Mouse (Mus musculus) megakaryocyte, adult 5-6 weeks (primary cell): ENCODE results near the gene Scgb1c1. TPM values are rescaled to one million over a fixed set of nuclear protein-coding genes. Genes with fewer than 3 reads are reported as not detected.

Experiments
- ATAC-seq: 2 replicates; pipeline ENCODE4 v1.8.0; 2016; ENCODE audit warnings: mild to moderate bottlenecking, inconsistent platforms; ENCODE audit not compliant: poor library complexity, severe bottlenecking
- total RNA-seq, 2 experiments: library from RNA; stranded (forward) in 1 of 2; stranded (reverse) in 1 of 2; fragments of 153-499, 151-499 nt in 1 of 2; fragments of 221-1000, 200-1000 nt in 1 of 2; gene quantifications; 2 replicates each; pipeline versions ENCODE4 v1.2.3 to v1.2.4; 2015 to 2017

Gene Scgb1c1
- total RNA-seq, 2 experiments from 2014 or later: not detected

DNA sequence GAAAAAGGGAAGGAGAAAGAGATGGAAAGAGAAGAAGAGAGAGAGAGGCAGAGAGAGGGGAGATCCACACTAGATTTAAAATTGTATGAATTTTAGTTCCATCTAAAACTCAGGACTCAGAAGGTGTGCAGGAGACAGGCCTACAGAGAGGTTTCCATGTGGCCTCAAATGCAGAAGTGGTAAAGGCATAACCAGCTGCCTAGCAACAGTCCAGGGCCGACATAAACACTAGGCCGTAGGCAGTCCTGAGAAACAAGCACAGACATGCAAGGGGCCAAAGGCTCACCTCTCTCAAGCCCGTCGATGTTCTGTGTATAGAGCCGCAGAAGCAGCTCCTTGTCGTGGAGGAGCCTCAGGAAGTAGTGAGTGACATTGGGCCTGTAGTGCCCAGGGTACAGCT, 32.0 kb downstream of the Scgb1c1 start:
- ATAC-seq: peak; percentile 55

DNA sequence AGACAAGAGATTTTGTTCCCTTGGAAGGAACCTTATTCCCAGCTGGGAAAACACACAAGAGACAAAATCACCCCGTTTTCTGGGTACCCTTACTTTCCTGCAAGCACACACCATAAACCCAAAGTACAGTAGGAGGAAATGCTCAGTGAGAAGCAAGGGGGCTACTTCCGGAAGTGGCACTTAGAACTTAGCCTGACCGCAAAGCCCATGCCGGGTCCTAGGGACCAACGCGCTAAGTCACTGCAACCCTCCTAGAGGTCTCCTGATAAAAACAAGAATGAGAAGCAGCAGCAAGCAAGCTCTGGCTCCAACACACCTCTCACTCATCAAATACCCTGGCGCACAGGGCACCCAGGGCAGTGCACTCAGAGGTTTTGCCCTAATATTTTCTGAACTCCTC, 34.0 kb downstream of the Scgb1c1 start:
- ATAC-seq: peak; percentile 16; the same call in 1 of the 2 replicates

DNA sequence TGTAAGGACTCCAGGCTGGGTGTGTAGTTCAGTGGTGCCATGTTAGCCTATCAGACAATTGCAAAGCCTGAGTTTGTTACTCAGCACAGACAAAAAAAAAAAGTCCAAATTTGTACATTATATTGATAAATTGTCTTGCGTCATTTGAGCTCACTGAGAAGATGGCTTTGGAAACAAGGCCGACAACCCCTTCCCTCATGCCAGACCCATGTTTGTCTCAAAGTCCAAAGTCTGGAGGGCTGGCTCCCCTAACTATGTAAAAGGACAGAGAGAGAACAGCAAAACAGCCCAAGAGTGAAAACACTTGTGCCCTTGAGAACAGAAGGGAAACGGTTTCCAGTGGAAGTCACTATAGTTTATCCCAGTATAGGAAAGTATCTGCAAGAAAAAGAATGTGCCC, 35.1 kb downstream of the Scgb1c1 start:
- no peak for ATAC-seq

DNA sequence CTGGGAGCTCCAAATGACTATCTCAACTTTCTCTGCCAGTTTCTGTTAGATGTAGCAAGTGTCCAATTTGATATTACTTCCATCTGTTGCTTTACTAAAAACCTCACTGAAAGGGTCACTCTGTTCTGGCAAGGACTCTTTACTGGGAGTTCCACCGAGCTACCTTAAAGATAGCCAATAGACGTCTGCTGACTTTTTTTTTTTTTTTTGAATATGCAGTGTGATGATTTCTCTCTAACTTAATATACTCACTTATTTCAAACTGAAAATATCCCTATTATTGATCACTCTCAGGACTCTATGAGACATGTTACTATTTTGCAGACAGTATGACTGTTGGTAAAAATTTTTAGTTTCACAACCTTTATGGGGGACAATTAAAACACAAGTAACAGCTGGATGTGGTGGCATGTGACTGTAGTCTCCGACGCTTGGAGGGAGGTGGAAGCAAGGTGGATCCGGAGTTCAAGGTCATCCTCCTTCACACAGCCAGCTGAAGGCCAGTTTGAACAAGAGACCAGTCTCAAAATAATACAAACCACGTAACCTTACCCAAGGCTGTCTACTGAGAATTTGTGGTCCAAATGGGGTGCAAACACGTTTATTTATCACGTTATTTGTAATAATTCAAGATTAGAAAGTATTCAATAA, 35.6 kb downstream of the Scgb1c1 start:
- no peak for ATAC-seq

DNA sequence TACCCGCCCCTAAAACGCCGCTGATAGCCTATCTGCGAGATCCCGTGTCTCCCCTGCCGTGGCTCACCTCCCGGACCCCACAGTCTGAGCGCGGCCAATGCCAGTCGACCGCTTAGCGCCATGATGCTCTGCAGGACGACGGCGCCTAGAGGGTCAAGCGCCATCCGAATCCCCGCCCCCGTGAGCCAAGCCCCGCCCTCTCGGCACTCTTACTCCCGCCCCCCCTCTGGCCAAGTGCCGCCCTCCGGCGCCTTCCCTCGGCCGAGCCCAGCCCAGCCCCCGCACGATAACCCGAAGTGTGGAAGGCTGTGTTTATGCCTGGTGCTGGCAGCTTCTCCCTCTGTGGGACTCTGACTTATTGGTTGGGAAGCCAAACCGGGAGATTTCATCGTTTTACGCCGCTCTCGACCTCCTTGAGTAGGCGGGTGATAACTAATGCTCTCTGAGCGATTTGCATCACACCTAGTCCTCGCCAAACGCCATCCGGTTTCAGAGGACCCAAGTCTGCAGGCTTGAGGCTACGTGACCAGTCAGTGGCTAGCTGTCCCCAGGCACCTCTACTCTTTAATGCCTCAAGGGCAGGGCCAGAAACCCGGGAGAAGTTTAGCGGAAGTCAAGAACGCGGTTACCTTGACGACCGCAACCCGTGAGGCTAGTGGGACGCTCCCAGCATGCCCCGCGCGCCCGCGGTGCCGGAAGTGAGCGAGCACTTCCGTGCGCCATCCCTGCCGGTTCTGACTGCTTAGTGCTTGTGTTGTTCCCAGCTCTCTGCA, 36.5 kb downstream of the Scgb1c1 start, which contains the start of the genes Psmd13 and Sirt3:
TSS of gene Psmd13 (plus strand) at position 273 of the 773 bp plus-strand sequence.
TSS of gene Sirt3 (minus strand) at position 614 of the 773 bp plus-strand sequence.
- ATAC-seq: peak; percentile 90

DNA sequence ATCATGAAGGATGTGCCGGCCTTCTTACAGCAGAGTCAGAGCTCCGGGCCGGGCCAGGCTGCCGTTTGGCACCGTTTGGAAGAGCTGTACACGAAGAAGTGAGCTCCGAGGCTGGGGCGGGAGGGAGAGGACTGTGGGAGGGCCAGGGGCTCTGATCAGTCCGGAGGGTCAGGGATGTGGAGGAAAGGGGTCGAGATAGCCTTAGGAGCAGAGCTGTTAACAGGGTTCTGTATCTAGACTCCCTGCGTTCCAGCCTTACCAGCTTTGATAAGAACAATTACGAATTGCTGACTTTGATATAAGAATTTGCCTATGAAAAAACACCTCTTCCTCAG, 37.1 kb downstream of the Scgb1c1 start:
- ATAC-seq: no peak

DNA sequence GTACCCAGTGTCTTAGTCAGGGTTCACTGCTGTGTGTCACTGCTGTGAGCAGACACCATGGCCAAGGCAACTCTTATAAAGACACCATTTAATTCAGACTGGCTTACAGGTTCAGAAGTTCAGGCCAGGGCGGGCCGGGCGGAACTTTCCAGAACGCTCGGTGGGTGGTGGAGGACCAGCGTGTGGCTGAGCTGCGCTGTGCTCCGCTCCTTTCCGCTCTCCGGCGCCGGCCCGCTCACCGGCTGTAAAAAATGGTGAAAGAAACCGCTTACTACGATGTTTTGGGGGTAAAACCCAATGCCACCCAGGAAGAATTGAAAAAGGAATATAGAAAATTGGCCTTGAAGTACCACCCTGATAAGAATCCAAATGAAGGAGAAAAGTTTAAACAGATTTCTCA, 45.3 kb downstream of the Scgb1c1 start:
- ATAC-seq: peak; percentile 63; the same call in 1 of the 2 replicates

DNA sequence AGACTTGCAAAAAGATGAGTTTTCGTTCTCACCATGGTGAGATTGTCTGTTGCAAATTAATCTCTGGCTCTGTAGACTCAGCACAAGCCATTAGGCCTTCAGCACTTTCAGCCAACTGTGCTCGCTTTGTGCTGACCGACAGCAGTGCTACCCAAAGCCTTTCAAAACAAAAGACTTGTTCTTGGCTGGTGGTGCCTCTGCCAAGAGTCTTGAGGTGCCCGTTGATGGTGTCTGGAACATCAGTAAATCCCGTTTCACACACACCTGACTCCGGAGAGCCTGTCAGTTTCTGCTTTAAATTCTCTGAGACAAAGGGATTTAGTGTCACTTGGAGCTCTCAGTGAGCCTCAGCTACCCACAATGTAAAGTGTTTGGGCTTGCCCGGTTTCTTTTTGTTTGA, 48.7 kb downstream of the Scgb1c1 start:
- no peak for ATAC-seq

DNA sequence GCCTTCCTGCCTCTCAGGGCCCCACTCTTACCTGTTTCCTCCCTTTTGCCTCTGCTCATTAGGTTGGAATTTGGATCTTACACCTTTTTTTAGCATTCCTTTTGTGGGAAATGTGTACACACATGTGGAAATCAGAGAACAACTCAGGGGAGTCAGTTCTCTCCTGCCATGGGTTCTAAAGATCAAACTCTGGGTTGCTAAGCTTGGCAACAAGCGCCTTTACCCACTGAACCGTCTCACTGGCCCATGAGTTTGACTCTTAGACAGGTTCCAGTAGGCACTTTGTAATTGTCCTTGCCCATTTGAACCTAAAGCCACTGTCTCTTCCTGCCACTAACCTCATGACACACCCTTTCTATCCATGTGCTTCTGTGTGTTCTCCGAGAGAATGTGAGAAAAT, 49.3 kb downstream of the Scgb1c1 start:
- ATAC-seq: no peak

Other genes with a start within 250 kb of the Scgb1c1 start
- gene Olfr46, start 244.3 kb upstream of the Scgb1c1 start, total RNA-seq (2015): not detected in 2 replicates
- 0.04 TPM in 1 of 2 replicates, not detected in the other for gene Olfr46, start 244.3 kb upstream of the Scgb1c1 start, total RNA-seq (2017)
- not detected in 2 replicates for gene Olfr61, start 216.6 kb upstream of the Scgb1c1 start, total RNA-seq (2015)
- gene Olfr61, start 216.6 kb upstream of the Scgb1c1 start, total RNA-seq (2017): not detected in 2 replicates
- not detected in 2 replicates for gene Olfr53, start 199.1 kb upstream of the Scgb1c1 start, total RNA-seq (2015)
- gene Olfr53, start 199.1 kb upstream of the Scgb1c1 start, total RNA-seq (2017): not detected in 2 replicates
- gene Olfr539, start 185.6 kb upstream of the Scgb1c1 start, total RNA-seq (2015): not detected in 2 replicates
- gene Olfr539, start 185.6 kb upstream of the Scgb1c1 start, total RNA-seq (2017): not detected in 2 replicates
- not detected in 2 replicates for gene Olfr45, start 163.6 kb upstream of the Scgb1c1 start, total RNA-seq (2015)
- not detected in 2 replicates for gene Olfr45, start 163.6 kb upstream of the Scgb1c1 start, total RNA-seq (2017)
- gene Olfr541, start 148.3 kb upstream of the Scgb1c1 start, total RNA-seq (2015): not detected in 2 replicates
- not detected in 2 replicates for gene Olfr541, start 148.3 kb upstream of the Scgb1c1 start, total RNA-seq (2017)
- gene Cyp2e1, start 81.8 kb upstream of the Scgb1c1 start, total RNA-seq (2015): not detected in 2 replicates
- not detected in 2 replicates for gene Cyp2e1, start 81.8 kb upstream of the Scgb1c1 start, total RNA-seq (2017)
- 0.21 and 0.69 TPM in 2 replicates for gene Syce1, start 57.7 kb upstream of the Scgb1c1 start, total RNA-seq (2015)
- gene Syce1, start 57.7 kb upstream of the Scgb1c1 start, total RNA-seq (2017): 0.15 and 0.73 TPM in 2 replicates
- 0.16 TPM in 1 of 2 replicates, not detected in the other for gene Zfp941, start 23.4 kb upstream of the Scgb1c1 start, total RNA-seq (2015)
- 0.22 and 0.33 TPM in 2 replicates for gene Zfp941, start 23.4 kb upstream of the Scgb1c1 start, total RNA-seq (2017)
- not detected in 2 replicates for gene Urah, start 10.5 kb upstream of the Scgb1c1 start, total RNA-seq (2015)
- not detected in 2 replicates for gene Urah, start 10.5 kb upstream of the Scgb1c1 start, total RNA-seq (2017)
- gene Odf3, start 2.3 kb downstream of the Scgb1c1 start, total RNA-seq (2015): not detected in 2 replicates
- not detected in 2 replicates for gene Odf3, start 2.3 kb downstream of the Scgb1c1 start, total RNA-seq (2017)
- gene Gm45785, start 10.8 kb downstream of the Scgb1c1 start, total RNA-seq (2015): not detected in 2 replicates
- gene Gm45785, start 10.8 kb downstream of the Scgb1c1 start, total RNA-seq (2017): not detected in 2 replicates
- gene Ric8a, start 11.4 kb downstream of the Scgb1c1 start, total RNA-seq (2015): 41.7 and 44.7 TPM in 2 replicates
- 29.7 and 30.4 TPM in 2 replicates for gene Ric8a, start 11.4 kb downstream of the Scgb1c1 start, total RNA-seq (2017)
- gene Bet1l, start 12.0 kb downstream of the Scgb1c1 start, total RNA-seq (2015): 12.9 and 13.2 TPM in 2 replicates
- gene Bet1l, start 12.0 kb downstream of the Scgb1c1 start, total RNA-seq (2017): 15.5 and 37.7 TPM in 2 replicates
- gene Psmd13, start 36.4 kb downstream of the Scgb1c1 start, total RNA-seq (2015): 87.5 and 89.5 TPM in 2 replicates
- gene Psmd13, start 36.4 kb downstream of the Scgb1c1 start, total RNA-seq (2017): 165 and 167 TPM in 2 replicates
- gene Sirt3, start 36.8 kb downstream of the Scgb1c1 start, total RNA-seq (2015): 7.9 and 9.1 TPM in 2 replicates
- gene Sirt3, start 36.8 kb downstream of the Scgb1c1 start, total RNA-seq (2017): 6.7 and 9.5 TPM in 2 replicates
- gene Cox8b, start 54.9 kb downstream of the Scgb1c1 start, total RNA-seq (2015): not detected in 2 replicates
- gene Cox8b, start 54.9 kb downstream of the Scgb1c1 start, total RNA-seq (2017): not detected in 2 replicates
- gene Nlrp6, start 75.4 kb downstream of the Scgb1c1 start, total RNA-seq (2015): not detected in 2 replicates
- not detected in 2 replicates for gene Nlrp6, start 75.4 kb downstream of the Scgb1c1 start, total RNA-seq (2017)
- 8.7 and 9.3 TPM in 2 replicates for gene Pgghg, start 95.8 kb downstream of the Scgb1c1 start, total RNA-seq (2015)
- gene Pgghg, start 95.8 kb downstream of the Scgb1c1 start, total RNA-seq (2017): 7.8 and 10.2 TPM in 2 replicates
- gene Ifitm5, start 104.7 kb downstream of the Scgb1c1 start, total RNA-seq (2015): 0.78 and 2.3 TPM in 2 replicates
- 1.3 TPM in 1 of 2 replicates, not detected in the other for gene Ifitm5, start 104.7 kb downstream of the Scgb1c1 start, total RNA-seq (2017)
- gene Gm45717, start 110.4 kb downstream of the Scgb1c1 start, total RNA-seq (2015): not detected in 2 replicates
- 0.88 TPM in 1 of 2 replicates, not detected in the other for gene Gm45717, start 110.4 kb downstream of the Scgb1c1 start, total RNA-seq (2017)
- gene Ifitm2, start 110.4 kb downstream of the Scgb1c1 start, total RNA-seq (2015): 773 and 813 TPM in 2 replicates
- gene Ifitm2, start 110.4 kb downstream of the Scgb1c1 start, total RNA-seq (2017): 401 and 447 TPM in 2 replicates
- 110 and 111 TPM in 2 replicates for gene Ifitm1, start 121.7 kb downstream of the Scgb1c1 start, total RNA-seq (2015)
- 48.4 and 56.3 TPM in 2 replicates for gene Ifitm1, start 121.7 kb downstream of the Scgb1c1 start, total RNA-seq (2017)
- gene Ifitm3, start 165.2 kb downstream of the Scgb1c1 start, total RNA-seq (2015): 2,002 and 2,201 TPM in 2 replicates
- gene Ifitm3, start 165.2 kb downstream of the Scgb1c1 start, total RNA-seq (2017): 715 and 839 TPM in 2 replicates
- gene Ifitm6, start 172.4 kb downstream of the Scgb1c1 start, total RNA-seq (2015): 1,773 and 2,031 TPM in 2 replicates
- gene Ifitm6, start 172.4 kb downstream of the Scgb1c1 start, total RNA-seq (2017): 1,518 and 1,657 TPM in 2 replicates
- gene Gm17387, start 183.6 kb downstream of the Scgb1c1 start, total RNA-seq (2015): not detected in 2 replicates
- not detected in 2 replicates for gene Gm17387, start 183.6 kb downstream of the Scgb1c1 start, total RNA-seq (2017)
- 1.5 and 3.0 TPM in 2 replicates for gene B4galnt4, start 215.6 kb downstream of the Scgb1c1 start, total RNA-seq (2015)
- gene B4galnt4, start 215.6 kb downstream of the Scgb1c1 start, total RNA-seq (2017): 1.7 and 2.5 TPM in 2 replicates
- gene Pkp3, start 232.7 kb downstream of the Scgb1c1 start, total RNA-seq (2015): 6.7 and 9.7 TPM in 2 replicates
- gene Pkp3, start 232.7 kb downstream of the Scgb1c1 start, total RNA-seq (2017): 3.8 and 6.1 TPM in 2 replicates